Mouse (Mus musculus): Measurements from ENCODE around the gene Vwa2. TPM values are rescaled to one million over a fixed set of nuclear protein-coding genes. Genes with fewer than 3 reads are reported as not detected.

Vwa2 gene
- polyA plus RNA-seq, 1 experiment from 2014 or later = 4.7 TPM

DNA sequence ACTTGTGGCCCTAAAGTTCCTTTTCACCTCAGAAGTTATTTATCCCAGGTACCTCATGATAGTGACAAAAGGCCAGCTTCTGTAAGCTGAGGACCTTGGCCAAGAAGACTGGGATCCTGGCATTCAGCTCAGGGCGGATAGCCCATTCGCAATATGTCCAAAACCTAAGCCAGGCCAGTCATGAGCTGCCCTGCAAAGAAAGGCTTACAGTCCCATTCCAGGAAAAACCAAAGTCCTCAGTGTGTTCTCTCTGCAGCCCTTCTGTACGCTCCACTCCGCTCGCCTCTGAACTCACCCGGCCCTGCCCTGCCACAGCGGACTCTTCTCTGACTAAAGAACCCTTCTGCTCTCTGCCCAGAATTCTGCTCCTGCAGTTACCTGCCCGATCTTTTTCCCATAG lies 62.2 kb downstream of the Vwa2 start:
- ATAC-seq (ENCODE audit: low read depth) = no peak

GRCm38 (mm10) chr19:56937911-56938310 lies 63.9 kb downstream of the Vwa2 start:
- H3K27me3 ChIP-seq (replicated peaks; ENCODE audit: control insufficient read depth, insufficient read depth, low read length) = no peaks in the 10 kb centered on the region
- H3K36me3 ChIP-seq (ENCODE audit: control insufficient read depth, insufficient read depth, low read length) = no peaks in the 10 kb centered on the region
- 91% methylated on average over 5 of the region's 5 CpGs for WGBS
- H3K9me3 ChIP-seq (ENCODE audit: control insufficient read depth, low read length) = no peaks in the 10 kb centered on the region
- no peaks in the 10 kb centered on the region for H3K4me1 ChIP-seq (ENCODE audit: control insufficient read depth, insufficient read depth, low read length)
- H3K27ac ChIP-seq (replicated peaks; ENCODE audit: low read depth, low read length) = no peak overlapping the region
- no peak overlapping the region for H3K9ac ChIP-seq (ENCODE audit: low read depth, low read length)
- no peak overlapping the region for H3K4me2 ChIP-seq (ENCODE audit: low read depth, low read length)
- H3K4me3 ChIP-seq (ENCODE audit: low read depth, low read length) = no peak overlapping the region
- DNase-seq (ENCODE audit: low spot score) (no peak), ATAC-seq (ENCODE audit: low read depth) (no peak)

More for the DNA sequence above, 62.2 kb downstream of the Vwa2 start:
- Histone ChIP-seq H3K36me3 (ENCODE audit: control insufficient read depth, insufficient read depth, low read length) (no peaks in the 10 kb centered on the region), H3K27me3 (replicated peaks; ENCODE audit: control insufficient read depth, insufficient read depth, low read length) (no peaks in the 10 kb centered on the region), H3K9ac (ENCODE audit: low read depth, low read length) (no peak overlapping the region), H3K27ac (replicated peaks; ENCODE audit: low read depth, low read length) (no peak overlapping the region), H3K9me3 (ENCODE audit: control insufficient read depth, low read length) (no peaks in the 10 kb centered on the region), H3K4me3 (ENCODE audit: low read depth, low read length) (no peak overlapping the region), H3K4me1 (ENCODE audit: control insufficient read depth, insufficient read depth, low read length) (no peaks in the 10 kb centered on the region), H3K4me2 (ENCODE audit: low read depth, low read length) (no peak overlapping the region)
- 94% methylated on average over 8 of the region's 8 CpGs for WGBS
- DNase-seq (ENCODE audit: low spot score) = no peak

GRCm38 (mm10) chr19:56939826-56940225 lies 65.8 kb downstream of the Vwa2 start:
- Histone ChIP-seq H3K4me1 (ENCODE audit: control insufficient read depth, insufficient read depth, low read length) (no peaks in the 10 kb centered on the region), H3K27me3 (replicated peaks; ENCODE audit: control insufficient read depth, insufficient read depth, low read length) (no peaks in the 10 kb centered on the region), H3K4me3 (ENCODE audit: low read depth, low read length) (no peak overlapping the region), H3K9ac (ENCODE audit: low read depth, low read length) (no peak overlapping the region), H3K4me2 (ENCODE audit: low read depth, low read length) (no peak overlapping the region), H3K36me3 (ENCODE audit: control insufficient read depth, insufficient read depth, low read length) (no peaks in the 10 kb centered on the region), H3K9me3 (ENCODE audit: control insufficient read depth, low read length) (peaks cover 2% of the 10 kb centered on the region; the same call in 1 of the 2 replicates), H3K27ac (replicated peaks; ENCODE audit: low read depth, low read length) (no peak overlapping the region)
- DNase-seq (ENCODE audit: low spot score) (no peak), ATAC-seq (ENCODE audit: low read depth) (no peak)
- 73% methylated on average over 9 of the region's 9 CpGs for WGBS

GRCm38 (mm10) chr19:56940507-56940906 lies 66.5 kb downstream of the Vwa2 start:
- 86% methylated on average over 11 of the region's 11 CpGs for WGBS
- no peak for ATAC-seq (ENCODE audit: low read depth)
- H3K27ac ChIP-seq (replicated peaks; ENCODE audit: low read depth, low read length) = no peak overlapping the region

GRCm38 (mm10) chr19:56942216-56942615 lies 68.2 kb downstream of the Vwa2 start:
- DNase-seq (ENCODE audit: low spot score) (no peak), ATAC-seq (ENCODE audit: low read depth) (no peak)
- Histone ChIP-seq H3K9me3 (ENCODE audit: control insufficient read depth, low read length) (peaks cover 4% of the 10 kb centered on the region; the same call in 1 of the 2 replicates), H3K9ac (ENCODE audit: low read depth, low read length) (no peak overlapping the region), H3K27ac (replicated peaks; ENCODE audit: low read depth, low read length) (no peak overlapping the region), H3K4me2 (ENCODE audit: low read depth, low read length) (no peak overlapping the region), H3K4me3 (ENCODE audit: low read depth, low read length) (no peak overlapping the region), H3K27me3 (replicated peaks; ENCODE audit: control insufficient read depth, insufficient read depth, low read length) (no peaks in the 10 kb centered on the region), H3K36me3 (ENCODE audit: control insufficient read depth, insufficient read depth, low read length) (no peaks in the 10 kb centered on the region), H3K4me1 (ENCODE audit: control insufficient read depth, insufficient read depth, low read length) (no peaks in the 10 kb centered on the region)
- 91% methylated on average over 7 of the region's 7 CpGs for WGBS

More at GRCm38 (mm10) chr19:56940507-56940906, 66.5 kb downstream of the Vwa2 start:
- no peak for DNase-seq (ENCODE audit: low spot score)
- Histone ChIP-seq H3K4me2 (ENCODE audit: low read depth, low read length) (no peak overlapping the region), H3K4me1 (ENCODE audit: control insufficient read depth, insufficient read depth, low read length) (no peaks in the 10 kb centered on the region), H3K9ac (ENCODE audit: low read depth, low read length) (no peak overlapping the region), H3K36me3 (ENCODE audit: control insufficient read depth, insufficient read depth, low read length) (no peaks in the 10 kb centered on the region), H3K4me3 (ENCODE audit: low read depth, low read length) (no peak overlapping the region), H3K9me3 (ENCODE audit: control insufficient read depth, low read length) (peaks cover 4% of the 10 kb centered on the region; the same call in 1 of the 2 replicates), H3K27me3 (replicated peaks; ENCODE audit: control insufficient read depth, insufficient read depth, low read length) (no peaks in the 10 kb centered on the region)

DNA sequence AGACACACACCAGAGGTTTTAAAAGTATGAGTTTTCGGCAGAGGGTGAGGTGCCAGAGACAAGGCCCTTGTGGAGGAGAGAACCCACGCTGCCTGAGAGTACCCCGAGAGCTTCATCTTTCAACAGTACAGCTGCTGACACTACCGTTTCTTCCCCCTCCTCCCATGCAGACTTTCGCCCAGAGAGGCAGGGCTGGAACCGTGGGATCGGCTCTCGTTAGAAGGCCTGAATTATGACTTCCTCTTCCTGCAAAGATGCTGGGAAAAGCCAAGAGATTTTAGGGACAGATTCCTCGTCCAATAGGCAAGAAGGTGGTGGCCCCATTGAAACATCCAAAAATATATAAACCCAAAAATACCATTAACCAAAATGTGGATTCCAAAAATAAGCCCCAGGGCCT lies 70.2 kb downstream of the Vwa2 start:
- no peak overlapping the region for H3K9ac ChIP-seq (ENCODE audit: low read depth, low read length)
- 70% methylated on average over 9 of the region's 9 CpGs for WGBS
- no peak overlapping the region for H3K27ac ChIP-seq (replicated peaks; ENCODE audit: low read depth, low read length)
- H3K4me2 ChIP-seq (ENCODE audit: low read depth, low read length) = no peak overlapping the region
- no peaks in the 10 kb centered on the region for H3K36me3 ChIP-seq (ENCODE audit: control insufficient read depth, insufficient read depth, low read length)
- H3K4me3 ChIP-seq (ENCODE audit: low read depth, low read length) = no peak overlapping the region
- H3K4me1 ChIP-seq (ENCODE audit: control insufficient read depth, insufficient read depth, low read length) = no peaks in the 10 kb centered on the region
- no peaks in the 10 kb centered on the region for H3K27me3 ChIP-seq (replicated peaks; ENCODE audit: control insufficient read depth, insufficient read depth, low read length)
- peaks cover 4% of the 10 kb centered on the region; the same call in 1 of the 2 replicates for H3K9me3 ChIP-seq (ENCODE audit: control insufficient read depth, low read length)
- ATAC-seq (ENCODE audit: low read depth) = no peak
- no peak for DNase-seq (ENCODE audit: low spot score)

DNA sequence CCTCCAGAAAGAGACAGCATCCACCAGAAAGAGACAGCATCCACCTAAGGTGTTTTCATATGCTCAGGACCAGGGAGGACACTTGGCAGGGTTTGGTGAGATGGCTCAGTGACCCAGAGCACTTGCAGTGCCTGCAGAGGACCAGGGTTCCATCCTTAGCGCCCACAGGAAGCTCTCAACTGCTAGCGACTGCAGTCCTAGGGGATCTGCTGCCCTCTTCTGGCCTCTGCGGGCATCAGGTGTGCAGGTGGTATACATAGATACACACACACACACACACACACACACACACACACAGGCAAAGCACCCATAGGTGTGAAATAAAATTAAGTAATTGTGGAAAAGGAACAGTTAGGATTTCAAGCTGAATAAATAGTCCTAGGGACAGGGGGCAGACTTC lies 70.8 kb downstream of the Vwa2 start:
- Histone ChIP-seq H3K4me3 (ENCODE audit: low read depth, low read length) (no peak overlapping the region), H3K4me1 (ENCODE audit: control insufficient read depth, insufficient read depth, low read length) (no peaks in the 10 kb centered on the region), H3K9ac (ENCODE audit: low read depth, low read length) (no peak overlapping the region), H3K36me3 (ENCODE audit: control insufficient read depth, insufficient read depth, low read length) (no peaks in the 10 kb centered on the region), H3K27ac (replicated peaks; ENCODE audit: low read depth, low read length) (no peak overlapping the region), H3K4me2 (ENCODE audit: low read depth, low read length) (no peak overlapping the region), H3K27me3 (replicated peaks; ENCODE audit: control insufficient read depth, insufficient read depth, low read length) (no peaks in the 10 kb centered on the region), H3K9me3 (ENCODE audit: control insufficient read depth, low read length) (peaks cover 4% of the 10 kb centered on the region; the same call in 1 of the 2 replicates)
- WGBS = 98% methylated on average over 3 of the region's 3 CpGs
- ATAC-seq (ENCODE audit: low read depth) (no peak), DNase-seq (ENCODE audit: low spot score) (no peak)

DNA sequence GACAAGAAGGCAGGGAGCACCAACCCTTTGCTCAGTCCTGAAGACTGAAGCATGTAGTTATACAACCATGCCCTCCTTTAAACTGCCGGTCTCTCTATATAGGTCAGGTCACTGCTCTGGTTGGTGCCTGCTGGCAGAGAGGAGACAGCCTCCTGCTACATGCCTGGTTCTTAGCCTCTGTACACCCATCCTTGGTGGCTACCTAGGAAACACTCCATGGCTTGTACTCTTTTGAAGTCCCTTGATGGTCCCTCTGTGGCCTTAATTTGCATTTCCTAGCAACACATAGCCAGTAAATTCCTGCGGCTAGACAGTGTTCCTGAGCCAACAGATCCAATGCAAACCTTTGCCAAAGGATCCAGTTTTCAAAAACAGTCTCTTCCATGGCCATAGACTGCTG lies 71.6 kb downstream of the Vwa2 start:
- Histone ChIP-seq H3K9me3 (ENCODE audit: control insufficient read depth, low read length) (peaks cover 4% of the 10 kb centered on the region; the same call in 1 of the 2 replicates), H3K36me3 (ENCODE audit: control insufficient read depth, insufficient read depth, low read length) (no peaks in the 10 kb centered on the region), H3K27me3 (replicated peaks; ENCODE audit: control insufficient read depth, insufficient read depth, low read length) (no peaks in the 10 kb centered on the region), H3K4me2 (ENCODE audit: low read depth, low read length) (no peak overlapping the region), H3K27ac (replicated peaks; ENCODE audit: low read depth, low read length) (no peak overlapping the region), H3K4me3 (ENCODE audit: low read depth, low read length) (no peak overlapping the region), H3K9ac (ENCODE audit: low read depth, low read length) (no peak overlapping the region), H3K4me1 (ENCODE audit: control insufficient read depth, insufficient read depth, low read length) (no peaks in the 10 kb centered on the region)
- no peak for DNase-seq (ENCODE audit: low spot score)
- WGBS = 80% methylated on average over 2 of the region's 2 CpGs
- ATAC-seq (ENCODE audit: low read depth) = no peak

DNA sequence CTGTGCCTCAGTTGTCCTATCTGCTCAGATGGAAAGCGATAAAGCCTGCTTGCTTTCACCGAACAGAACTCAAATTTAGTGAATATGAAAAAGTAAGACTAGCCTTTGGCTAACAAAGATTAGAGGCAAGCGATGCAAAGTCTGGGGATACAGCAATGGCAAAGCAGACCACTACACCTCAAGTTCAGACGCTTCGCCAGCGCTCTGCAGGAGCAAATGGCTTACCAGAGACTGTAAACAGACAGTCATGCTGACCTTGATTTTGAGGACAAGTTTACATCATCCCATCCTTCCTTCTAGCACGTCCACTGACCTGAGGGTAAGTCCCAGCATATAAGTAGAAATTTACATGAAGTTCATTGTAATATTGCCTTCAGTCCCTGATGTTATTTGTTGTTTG lies 72.2 kb downstream of the Vwa2 start:
- no peak overlapping the region for H3K9ac ChIP-seq (ENCODE audit: low read depth, low read length)
- ATAC-seq (ENCODE audit: low read depth) (no peak), DNase-seq (ENCODE audit: low spot score) (no peak)
- H3K4me1 ChIP-seq (ENCODE audit: control insufficient read depth, insufficient read depth, low read length) = no peaks in the 10 kb centered on the region
- peaks cover 4% of the 10 kb centered on the region; the same call in 1 of the 2 replicates for H3K9me3 ChIP-seq (ENCODE audit: control insufficient read depth, low read length)
- H3K27ac ChIP-seq (replicated peaks; ENCODE audit: low read depth, low read length) = no peak overlapping the region
- H3K36me3 ChIP-seq (ENCODE audit: control insufficient read depth, insufficient read depth, low read length) = no peaks in the 10 kb centered on the region
- H3K4me3 ChIP-seq (ENCODE audit: low read depth, low read length) = no peak overlapping the region
- no peaks in the 10 kb centered on the region for H3K27me3 ChIP-seq (replicated peaks; ENCODE audit: control insufficient read depth, insufficient read depth, low read length)
- H3K4me2 ChIP-seq (ENCODE audit: low read depth, low read length) = no peak overlapping the region
- WGBS = 88% methylated on average over 7 of the region's 7 CpGs
